Mouse (Mus musculus) naive thymus-derived CD4-positive, alpha-beta T cell, adult 2 months (primary cell): Measurements from ENCODE around the gene Calr.

ENCODE experiments used
- DNase-seq: peaks from one replicate; pipeline ENCODE4 v3.0.0-alpha.2; 2011; ENCODE audit warnings: low read depth

Calr gene

DNA sequence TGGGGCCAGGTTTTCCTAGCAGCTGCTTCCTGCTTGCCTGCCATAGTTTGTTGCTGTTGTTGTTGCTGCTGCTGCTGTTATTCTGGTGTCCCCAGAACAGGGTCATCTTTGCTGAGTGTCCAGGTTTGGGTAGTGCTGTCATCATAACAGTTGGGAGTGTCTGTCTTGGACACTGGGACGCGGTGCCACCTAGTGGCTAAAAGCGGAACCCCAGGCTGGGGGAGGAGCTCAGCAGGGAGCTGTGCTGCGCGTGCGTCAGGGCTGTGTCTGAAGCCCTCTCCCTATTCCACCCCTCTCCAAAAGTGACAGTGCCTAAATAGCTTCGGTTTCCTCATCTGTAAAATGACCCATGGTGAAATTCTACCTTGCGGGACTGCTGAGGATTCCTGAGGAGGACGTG lies 31.2 kb downstream of the Calr start:
- peak; percentile 94 for DNase-seq

DNA sequence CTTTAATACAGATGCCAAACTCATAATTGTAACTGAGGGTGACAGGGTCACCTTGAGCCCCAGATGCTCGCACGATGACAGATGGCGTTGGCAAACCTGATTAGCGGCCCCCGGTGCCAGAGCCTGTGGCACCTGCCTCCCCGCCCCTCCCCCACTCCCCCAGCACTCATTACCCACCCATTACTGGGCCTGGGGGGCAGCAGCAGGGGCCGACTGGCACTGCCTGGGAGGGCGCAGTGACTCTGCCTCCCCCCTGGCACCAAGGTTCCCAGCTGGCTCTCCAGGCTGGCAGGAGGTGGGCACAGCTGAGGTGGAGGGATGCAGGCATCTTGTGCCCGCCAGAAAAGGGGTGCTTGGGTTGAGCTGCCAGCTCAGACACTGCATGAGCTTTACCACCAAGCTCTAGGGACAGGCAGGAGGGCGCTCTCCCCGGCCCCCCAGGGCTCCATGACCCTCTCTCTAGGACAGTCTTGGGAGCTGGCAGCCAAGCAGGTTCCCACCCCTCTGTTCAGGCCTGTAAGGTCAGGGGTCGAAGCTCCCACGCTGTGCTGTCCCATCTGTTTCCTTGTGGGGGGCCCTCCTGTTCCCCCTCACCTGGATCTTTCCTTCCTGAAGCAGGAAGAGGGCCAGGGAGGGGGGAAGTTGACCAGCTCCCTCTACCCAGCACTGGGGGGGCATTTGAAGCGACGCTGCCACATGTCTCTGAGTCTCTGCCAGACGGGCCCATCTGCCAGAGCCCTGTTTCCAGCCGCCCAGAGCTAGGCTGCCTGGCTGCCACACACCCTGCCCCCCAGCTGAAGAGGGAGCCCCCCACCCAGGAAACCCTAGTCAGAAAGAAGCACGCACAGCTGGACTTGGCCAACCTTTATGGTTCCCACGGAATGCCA lies 31.9 kb downstream of the Calr start:
- no peak for DNase-seq

DNA sequence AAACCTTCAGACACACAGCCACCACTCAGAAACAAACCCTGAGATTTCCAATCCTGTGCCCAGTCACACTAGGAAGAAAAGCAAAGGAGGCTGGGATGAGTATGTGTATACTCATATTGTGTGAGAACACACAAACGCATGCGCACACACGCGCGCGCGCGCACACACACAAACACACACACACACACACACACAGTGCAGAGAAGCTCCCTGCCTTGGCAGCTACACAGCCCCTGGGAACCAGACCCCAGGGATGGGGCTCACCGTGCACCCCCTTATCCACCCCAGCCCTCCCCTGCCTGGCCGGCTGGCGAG lies 32.5 kb downstream of the Calr start:
- no peak for DNase-seq

DNA sequence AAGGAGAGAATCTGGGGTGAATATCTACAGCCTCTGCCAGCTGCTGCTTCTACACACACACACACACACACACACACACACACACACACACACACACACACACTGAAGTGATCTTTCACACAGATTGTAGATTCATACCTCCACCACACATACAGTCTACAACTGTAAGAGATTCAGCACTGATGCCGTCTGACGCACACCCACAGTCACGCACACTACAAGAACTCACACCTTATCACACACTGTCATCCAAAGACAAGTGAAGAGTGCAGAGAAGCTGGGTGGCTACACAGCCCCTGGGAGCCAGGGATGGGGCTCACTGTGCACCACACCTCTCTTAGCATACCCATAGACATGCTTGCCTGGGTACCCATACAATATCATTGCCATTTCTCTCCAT lies 32.9 kb downstream of the Calr start:
- DNase-seq = no peak

DNA sequence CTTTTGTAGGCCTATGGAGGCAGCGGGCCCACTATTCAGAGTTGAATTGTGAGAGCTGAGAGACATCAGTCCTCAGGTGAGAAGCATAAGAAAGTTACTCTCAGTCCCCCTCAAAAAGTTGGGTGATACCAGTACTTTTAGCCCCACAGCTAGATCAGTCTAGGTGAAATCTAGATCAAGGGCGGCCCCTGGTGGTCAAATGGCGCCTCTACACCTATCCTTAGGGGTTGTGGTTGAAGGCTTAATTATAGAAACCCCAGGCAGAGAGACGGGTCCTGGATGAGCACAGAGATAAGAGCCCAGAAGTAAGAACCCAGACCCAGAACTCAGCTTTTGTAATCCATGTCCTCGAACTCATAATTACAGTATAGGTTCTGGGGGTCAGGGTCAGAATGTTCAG lies 33.7 kb downstream of the Calr start:
- DNase-seq = peak; percentile 91

DNA sequence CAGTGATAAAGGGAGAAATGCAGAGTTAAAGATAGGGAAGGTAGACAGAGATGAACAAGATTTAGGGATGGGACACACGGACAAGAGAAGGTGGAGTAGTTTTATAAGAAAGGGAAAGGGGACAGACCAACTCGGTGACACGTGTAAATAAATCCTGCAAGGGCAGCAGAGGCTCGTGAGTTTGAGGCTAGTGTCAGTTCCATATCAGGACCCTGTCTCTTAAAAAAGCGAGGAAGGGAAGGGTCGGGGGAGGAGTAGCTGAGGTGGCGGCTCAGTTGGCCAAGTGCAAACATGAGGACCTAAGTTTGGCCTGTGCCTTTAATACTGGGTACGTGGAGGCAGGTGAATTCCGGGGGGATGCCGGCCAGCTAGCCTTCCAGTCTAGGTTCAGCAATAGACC lies 35.4 kb downstream of the Calr start:
- no peak for DNase-seq

DNA sequence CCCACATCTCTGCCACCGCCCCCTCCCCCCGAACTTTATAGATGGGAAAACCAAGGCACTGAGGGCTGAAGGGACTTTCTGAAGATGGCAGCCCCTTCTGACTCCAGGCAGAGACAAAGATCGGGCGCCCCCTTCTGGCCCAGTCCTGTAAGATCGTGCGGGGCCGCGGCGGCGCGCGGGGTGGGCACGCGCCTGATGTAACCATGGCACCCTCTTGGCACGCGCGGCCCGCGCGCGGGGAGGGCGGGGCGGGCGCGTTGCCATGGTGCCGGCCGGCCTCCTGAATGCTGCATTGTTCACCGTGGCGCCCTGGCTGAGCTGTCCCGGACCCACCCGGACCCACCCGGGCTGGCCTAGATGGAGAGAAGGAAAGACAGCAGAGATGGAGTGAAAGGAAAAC lies 35.8 kb downstream of the Calr start:
- peak; percentile 90 for DNase-seq

DNA sequence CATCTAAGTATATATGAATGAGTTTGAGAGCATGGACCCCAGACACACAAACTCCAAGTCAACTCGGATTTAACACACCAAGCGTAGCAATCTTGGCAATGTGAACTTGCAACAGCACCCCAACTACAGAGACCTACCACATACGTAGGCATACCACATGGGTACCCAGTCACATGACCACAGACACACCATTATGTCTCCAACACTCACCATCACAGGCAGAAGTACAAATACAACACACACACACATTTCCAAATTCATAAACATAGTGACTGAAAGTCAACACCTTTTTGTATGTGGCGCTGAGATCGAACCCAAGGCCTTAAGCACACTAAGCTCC lies 36.8 kb downstream of the Calr start:
- DNase-seq = no peak

DNA sequence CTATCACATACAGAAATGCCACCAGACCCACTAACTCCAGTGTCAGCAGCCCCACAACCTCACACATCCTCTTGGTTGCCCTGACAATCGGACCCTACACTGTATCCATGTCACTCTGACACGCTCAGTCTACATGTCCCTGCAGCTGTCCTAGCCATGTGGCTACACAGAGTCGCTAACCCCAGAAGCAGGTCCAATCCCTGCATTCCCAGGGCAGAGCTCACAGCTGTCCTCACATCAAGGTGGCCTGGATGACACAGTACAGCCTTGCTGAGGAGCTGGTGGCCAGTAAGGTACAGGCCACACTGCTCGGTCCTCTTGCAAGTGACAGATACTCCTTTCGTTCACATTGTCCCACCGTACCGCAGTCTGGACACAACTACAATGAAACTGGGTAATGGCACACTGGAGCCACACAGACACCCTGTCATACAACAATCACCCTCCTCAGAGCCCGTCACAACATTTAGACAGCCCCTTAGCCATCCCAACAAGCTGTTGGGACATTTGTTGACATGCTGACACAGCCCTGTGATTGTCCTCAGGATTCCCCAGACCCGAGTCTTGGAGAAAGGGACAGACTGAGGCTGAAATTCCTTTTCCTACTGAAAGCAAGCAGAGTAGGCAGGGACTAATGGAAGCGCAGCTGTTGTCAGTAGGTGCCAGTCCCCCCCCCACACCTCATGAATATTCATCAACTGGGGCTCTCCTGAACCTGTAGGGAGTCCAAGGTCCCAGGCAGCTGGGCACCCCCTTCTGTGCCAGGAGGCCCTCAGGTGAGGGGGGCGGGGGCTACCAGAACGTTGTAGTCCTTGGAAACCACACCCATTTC lies 37.4 kb downstream of the Calr start:
- DNase-seq = no peak

DNA sequence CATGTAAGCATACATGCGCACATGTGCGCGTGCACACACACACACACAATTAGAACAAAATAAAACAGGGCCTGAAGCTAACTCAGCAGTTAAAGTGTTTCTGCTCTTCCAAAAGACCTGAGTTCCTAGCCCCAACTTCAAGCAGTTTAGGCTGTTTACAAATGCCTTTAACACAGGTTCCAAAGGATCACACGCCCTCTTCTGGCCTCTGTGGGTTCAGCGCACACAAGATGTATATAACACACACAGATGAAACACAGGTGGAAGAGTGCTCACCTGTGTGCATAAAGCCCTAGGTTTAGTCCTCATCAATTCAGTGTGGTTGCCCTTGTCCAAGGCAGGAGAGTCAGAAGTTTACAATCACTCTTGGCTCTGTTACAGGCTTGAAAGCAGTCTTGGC lies 40.7 kb downstream of the Calr start:
- DNase-seq = no peak

DNA sequence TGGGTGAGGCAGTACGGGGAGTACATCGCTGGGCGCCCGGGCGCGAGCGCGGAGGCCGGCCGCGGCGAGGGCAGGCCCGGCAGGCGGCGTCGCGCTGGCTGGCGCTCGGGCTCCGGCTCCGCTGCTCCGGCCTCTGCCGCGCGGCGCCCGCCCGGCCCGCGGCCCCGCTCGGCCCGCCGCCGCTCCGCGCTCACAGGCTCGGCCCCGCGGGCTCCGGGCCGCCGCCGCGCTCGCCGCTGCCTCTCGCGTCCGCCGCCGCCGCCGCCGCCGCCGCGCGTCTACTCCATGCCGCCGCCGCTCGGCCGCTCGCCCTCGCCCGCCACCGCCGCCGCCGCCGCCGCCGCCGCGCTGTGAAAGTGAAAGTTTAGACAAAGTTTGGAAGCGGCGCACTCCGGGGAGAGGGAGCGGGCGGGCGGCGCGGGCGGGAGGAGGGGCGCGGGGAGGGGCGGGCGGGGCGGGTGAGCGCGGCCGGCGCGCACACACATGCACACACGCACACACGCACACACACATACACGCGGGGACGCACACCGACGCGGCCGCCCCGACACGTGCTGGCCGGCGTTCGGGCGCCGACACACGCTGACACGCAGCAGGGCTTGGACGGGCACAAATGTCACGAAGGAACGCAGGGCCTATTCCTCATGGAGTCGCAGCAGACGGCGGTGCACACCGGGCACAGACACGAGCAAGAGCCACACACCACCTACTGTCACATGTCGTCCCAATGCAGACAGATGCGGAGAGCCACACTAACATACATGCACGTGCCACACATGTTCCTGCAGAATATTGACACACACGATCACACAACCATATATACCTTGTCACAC lies 46.5 kb downstream of the Calr start, which contains the start of gene Nfix:
Gene Nfix (minus strand): TSS at position 346 of the 833 bp plus-strand sequence.
- DNase-seq = peak; percentile 71

DNA sequence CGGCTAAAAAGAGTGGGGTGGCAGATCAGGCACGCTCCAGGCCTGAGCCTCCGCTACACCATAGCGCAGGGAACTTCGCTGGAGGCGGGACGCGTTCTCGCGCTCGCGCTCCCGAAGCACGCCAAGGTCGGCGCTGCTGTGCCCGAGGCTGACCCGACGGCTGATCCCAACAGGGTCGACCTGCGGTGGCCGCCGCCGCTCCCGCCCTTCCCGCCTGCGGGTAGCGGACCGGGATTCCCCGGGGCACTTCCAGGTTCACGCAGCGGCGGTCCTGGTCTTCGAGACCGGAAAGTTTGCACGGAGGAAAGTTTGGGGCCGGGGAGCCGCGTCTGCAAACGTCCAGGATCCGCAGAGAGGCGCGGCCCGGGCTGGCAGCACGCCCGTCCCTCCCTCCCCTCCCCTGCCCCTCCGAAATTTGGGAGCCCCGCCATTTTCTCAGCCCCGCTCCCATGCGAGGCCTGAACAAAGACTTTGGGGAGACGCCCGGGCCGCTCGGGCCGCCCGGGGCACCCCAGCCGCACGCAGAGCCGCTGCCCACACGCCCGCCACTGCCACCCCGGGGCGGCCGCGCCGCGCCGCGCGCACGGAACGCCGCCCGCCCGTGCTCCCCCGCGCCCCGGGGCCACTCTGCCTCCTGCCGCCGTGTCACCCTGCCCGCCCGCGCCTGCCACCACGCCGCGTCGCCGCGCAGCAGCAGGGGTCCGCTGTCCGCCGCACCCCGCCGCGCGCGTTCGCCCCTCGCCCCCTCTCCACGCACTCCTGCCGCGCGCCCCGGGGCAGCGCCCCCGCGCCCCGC lies 47.4 kb downstream of the Calr start:
- DNase-seq = peak; percentile 42

DNA sequence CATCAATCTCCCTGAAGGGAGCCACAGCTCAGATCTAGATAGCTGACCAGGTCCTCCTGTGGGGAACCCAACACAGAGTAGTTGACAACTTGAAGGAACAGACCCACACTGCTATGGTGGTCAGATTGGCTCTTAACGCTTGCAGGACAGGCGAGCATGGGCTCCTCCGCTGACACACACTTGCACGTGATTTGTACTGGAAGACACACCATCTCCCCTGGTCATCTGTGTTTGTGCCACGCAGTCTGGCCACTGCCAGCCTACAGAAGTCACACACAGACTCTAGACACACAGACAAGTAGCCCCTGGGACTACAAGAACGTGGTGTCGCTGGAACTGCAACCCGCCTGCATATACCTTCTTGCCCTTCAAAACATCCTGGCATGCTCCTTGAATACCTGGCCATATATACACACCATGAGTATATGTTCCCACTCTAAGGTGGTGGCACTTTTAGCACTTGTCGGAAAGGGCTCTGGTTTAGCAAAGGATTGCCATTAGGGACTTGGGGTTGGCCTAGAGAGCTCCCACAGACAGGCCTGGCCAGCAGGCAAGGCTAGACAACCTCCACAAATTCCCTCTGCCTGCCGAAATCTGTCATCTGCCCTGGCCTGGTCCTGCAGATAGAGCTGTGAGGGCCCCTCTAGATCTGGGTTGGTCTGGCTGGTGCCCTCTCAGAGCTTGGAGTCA lies 48.1 kb downstream of the Calr start:
- no peak for DNase-seq

DNA sequence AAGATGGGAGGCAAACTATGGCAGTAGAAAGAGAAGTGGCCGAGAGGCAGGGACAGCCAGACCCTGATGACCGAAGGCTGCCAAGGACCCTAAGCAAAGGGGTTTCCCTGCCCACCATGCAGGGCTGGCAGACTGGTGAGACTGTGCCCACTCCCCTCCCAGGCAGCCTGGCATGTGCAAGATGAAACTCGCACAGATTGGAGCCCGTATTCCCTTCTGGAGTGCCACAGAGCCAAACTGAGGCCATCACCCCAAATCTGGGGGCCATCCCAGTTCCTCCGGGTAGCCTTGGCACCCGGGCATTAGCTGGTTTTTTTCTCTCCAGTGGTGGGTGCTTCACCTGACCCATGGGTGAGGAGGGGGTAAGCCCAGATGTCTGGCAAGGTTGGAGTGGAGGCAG lies 48.8 kb downstream of the Calr start:
- DNase-seq = no peak

DNA sequence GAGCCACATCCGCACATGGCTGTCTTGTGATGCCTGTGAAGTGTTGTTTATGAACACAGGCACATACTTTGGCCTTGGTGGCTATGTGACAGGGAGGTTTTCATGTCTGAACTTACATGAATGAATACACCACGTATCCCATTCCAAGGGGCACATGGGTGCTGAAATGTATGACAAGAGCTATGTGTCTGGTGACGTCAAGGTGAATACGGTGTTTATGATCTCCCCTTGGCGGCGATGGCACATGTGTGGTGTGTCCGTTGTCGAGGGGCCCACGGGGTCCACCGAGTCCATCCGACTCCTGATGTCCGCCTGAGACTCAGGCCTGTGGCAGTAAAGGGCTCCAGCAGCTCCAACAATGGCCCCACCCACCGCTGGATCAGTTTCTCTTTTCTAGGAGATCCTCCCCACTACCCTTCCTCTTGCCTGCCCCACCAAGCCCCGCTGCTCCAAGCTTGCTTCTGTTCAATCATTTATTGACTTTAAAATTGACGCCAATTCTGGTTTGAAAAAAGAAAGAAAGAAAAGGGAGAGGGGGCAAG lies 49.4 kb downstream of the Calr start:
- DNase-seq = no peak

DNA sequence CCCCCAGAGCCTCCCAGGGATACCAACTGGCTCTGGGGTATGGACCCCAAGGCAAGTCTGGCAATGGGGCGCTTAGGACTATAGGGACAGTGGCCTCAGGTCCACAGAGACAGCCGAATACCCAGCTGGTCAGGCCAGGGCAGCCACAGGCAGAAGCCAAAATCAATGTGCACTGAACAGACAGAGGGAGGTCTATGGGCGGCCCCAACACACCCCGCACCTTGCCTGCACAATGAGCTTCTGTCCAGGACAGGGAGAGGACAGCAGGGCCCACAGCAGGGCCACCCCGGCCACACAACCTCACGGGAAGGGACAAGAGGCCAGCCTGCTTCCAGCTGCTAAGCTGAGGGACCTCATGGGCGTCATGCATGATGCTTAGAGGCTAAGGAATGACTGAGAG lies 52.2 kb downstream of the Calr start:
- DNase-seq = no peak

DNA sequence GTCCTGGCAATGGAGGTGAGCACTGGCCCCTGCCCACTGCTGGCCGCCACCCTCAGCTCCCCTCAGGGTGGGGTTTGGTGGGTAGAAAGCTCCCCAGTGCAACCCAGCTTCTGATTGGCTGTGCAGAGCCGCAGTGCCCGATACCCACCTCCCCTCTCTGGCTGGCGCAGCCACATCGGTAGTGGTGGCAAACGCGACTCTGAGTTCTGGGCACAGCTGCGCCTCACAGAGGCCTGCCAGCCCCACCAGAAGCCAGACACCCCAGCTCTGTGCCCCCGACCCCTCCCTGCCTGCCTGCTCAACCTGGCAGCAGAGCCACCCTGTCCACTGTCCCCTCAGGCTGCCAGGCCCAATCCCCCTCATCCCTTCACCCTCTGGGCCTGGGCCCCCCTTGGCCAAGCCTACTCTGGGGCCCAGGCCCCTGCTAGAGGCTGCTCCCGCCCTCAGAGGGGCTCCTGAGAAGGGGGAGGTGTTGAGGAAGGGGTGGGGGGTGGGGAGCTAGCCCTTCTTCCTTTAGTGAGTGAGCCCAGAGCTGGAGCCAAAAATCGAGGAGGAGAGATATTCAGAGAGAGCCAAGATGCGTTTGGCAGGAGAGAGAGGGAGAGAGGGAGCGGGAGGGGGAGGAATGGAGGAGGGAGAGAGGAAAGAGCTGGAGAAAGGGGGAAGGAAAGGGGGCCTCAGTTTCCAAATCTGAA lies 52.8 kb downstream of the Calr start:
- DNase-seq = no peak

DNA sequence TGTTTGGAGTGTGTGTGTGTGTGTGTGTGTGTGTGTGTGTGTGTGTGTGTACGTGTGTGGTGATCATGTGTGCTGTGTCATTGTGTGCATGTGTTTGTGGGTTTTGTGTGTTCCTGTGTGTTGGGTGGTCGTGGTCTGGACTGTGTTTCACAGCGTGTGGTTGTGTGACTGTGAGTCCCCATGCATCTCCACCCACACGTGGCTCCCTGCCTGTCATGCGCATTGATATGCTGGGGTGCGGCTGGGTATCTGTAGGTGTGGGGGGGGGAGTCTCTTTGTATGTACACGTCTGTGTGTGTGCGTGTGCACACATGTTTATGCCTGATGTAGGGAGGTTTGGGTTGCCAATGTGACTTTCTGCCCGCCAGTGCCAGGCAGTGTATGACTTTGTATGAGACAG lies 53.6 kb downstream of the Calr start:
- DNase-seq = no peak

DNA sequence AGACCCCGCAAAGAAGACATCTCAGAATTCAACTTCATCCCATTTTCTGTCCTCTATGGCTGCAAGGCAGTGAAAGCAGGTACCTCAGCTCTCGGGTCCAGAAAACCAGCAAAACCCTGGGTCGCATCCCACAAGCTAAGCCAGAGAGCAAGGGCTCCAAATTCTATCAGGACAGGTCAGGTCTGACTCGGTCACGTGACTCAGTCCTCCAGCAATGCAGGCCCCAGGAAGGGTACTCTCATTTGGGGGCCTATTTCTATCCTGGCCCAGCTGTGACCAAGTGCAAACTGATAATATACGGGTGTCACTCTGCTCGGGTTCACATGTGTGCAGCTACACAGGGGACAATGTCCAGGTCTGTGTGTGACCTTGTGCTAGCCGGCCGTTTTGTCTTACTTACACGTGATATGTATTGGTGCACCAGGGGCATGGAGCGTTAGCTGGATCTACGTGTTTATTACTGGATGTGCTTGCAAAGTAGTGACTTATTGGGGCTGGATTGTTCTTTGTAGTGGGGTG lies 54.2 kb downstream of the Calr start:
- no peak for DNase-seq
